Mouse (Mus musculus) heart, embryonic 12.5 days (tissue): ENCODE results near the gene Vps39. TPM values are rescaled to one million over a fixed set of nuclear protein-coding genes. Genes with fewer than 3 reads are reported as not detected.
A peak's percentile ranks its signal among the peaks of the same experiment; 100 is the strongest.

Source experiments
- ATAC-seq: fragments of 200-750 bp; cut with Nextera tagmentation; 2 replicates; pipeline ENCODE4 v1.8.0; 2017; ENCODE audit warnings: moderate TSS enrichment, moderate library complexity; ENCODE audit not compliant: insufficient number of reproducible peaks, low FRiP score
- H3K27ac ChIP-seq: fragments of 300-500 bp; sonication (generic); 2 replicates; pipeline ENCODE4 v1.5.1; 2016; ENCODE audit warnings: mild to moderate bottlenecking, moderate library complexity; ENCODE audit not compliant: poor library complexity, severe bottlenecking
- H3K27me3 ChIP-seq: fragments of 300-500 bp; sonication (generic); replicated peaks from 2 replicates; pipeline ENCODE4 v1.6.1; 2016; ENCODE audit warnings: mild to moderate bottlenecking, moderate library complexity
- H3K36me3 ChIP-seq: fragments of 300-500 bp; sonication (generic); 2 replicates; pipeline ENCODE4 v1.6.1; 2016; ENCODE audit warnings: mild to moderate bottlenecking, moderate library complexity
- H3K4me1 ChIP-seq: fragments of 300-500 bp; sonication (generic); replicated peaks from 2 replicates; pipeline ENCODE4 v1.6.1; 2016; ENCODE audit warnings: mild to moderate bottlenecking
- H3K4me2 ChIP-seq: fragments of 300-500 bp; sonication (generic); 2 replicates; pipeline ENCODE4 v1.6.1; 2016; ENCODE audit warnings: mild to moderate bottlenecking, moderate library complexity
- H3K4me3 ChIP-seq: fragments of 300-500 bp; sonication (generic); 2 replicates; pipeline ENCODE4 v1.5.1; 2016; ENCODE audit warnings: mild to moderate bottlenecking
- H3K9ac ChIP-seq: fragments of 300-500 bp; sonication (generic); 2 replicates; pipeline ENCODE4 v1.6.1; 2016; ENCODE audit warnings: mild to moderate bottlenecking, moderate library complexity
- H3K9me3 ChIP-seq: fragments of 300-500 bp; sonication (generic); replicated peaks from 2 replicates; pipeline ENCODE4 v1.6.1; 2016; ENCODE audit warnings: mild to moderate bottlenecking, moderate library complexity
- WGBS: fragments of 180-500 bp; shearing (Covaris S2); methylation state at CpG from one replicate; pipeline ENCODE4 v1.1.7; 2016; 5-methylcytosine and 5-hydroxymethylcytosine counted together
- polyA plus RNA-seq: library from polyadenylated mRNA; unstranded; fragments of >200 nt; fragmentation: Nextera tagmentation; extraction: Ambion mirVana; gene quantifications from 2 replicates; pipeline ENCODE4 v1.2.1, GENCODE M21; 2016

Vps39 gene
- 19.9 TPM in 2 replicates for polyA plus RNA-seq

- Histone ChIP-seq H3K9ac (peak within 1 kb of the TSS; percentile 83), H3K27me3 (no peaks in the 10 kb centered on the region), H3K4me3 (peak within 1 kb of the TSS; percentile 91), H3K27ac (peak within 1 kb of the TSS; percentile 62; the same call in 1 of the 2 replicates), H3K4me1 (peaks cover 13% of the 10 kb centered on the region), H3K4me2 (peak within 1 kb of the TSS; percentile 85), H3K9me3 (no peaks in the 10 kb centered on the region), H3K36me3 (peaks cover 39% of the 10 kb centered on the region)
- 11% methylated on average over 44 of the region's 44 CpGs for WGBS
- ATAC-seq = peak; percentile 92
Measured at GRCm38 (mm10) chr2:120352682-120353646, at the start of gene Vps39. Gene Vps39, minus strand, starts transcription at chr2:120353137.

- no peak for ATAC-seq
- Histone ChIP-seq H3K4me2 (no peak overlapping the region), H3K9me3 (no peaks in the 10 kb centered on the region), H3K36me3 (peaks cover 46% of the 10 kb centered on the region), H3K27ac (no peak overlapping the region), H3K4me3 (no peak overlapping the region), H3K27me3 (no peaks in the 10 kb centered on the region), H3K4me1 (peaks cover 6% of the 10 kb centered on the region), H3K9ac (no peak overlapping the region)
- WGBS = 68% methylated on average over 1 of the region's 1 CpGs
Measured at GRCm38 (mm10) chr2:120397951-120398350, 45.0 kb upstream of the Vps39 start.

GRCm38 (mm10) chr2:120392406-120392805, 39.5 kb upstream of the Vps39 start:
- 0 out of 2 replicates have a peak, but pooled peaks have one; percentile 48 for ATAC-seq
- H3K27me3 ChIP-seq = no peaks in the 10 kb centered on the region
- no peaks in the 10 kb centered on the region for H3K9me3 ChIP-seq
- H3K9ac ChIP-seq = no peak overlapping the region
- H3K4me3 ChIP-seq = no peak overlapping the region
- H3K27ac ChIP-seq = no peak overlapping the region
- no peak overlapping the region for H3K4me2 ChIP-seq
- peaks cover 56% of the 10 kb centered on the region for H3K36me3 ChIP-seq
- no peaks in the 10 kb centered on the region for H3K4me1 ChIP-seq

GRCm38 (mm10) chr2:120390934-120391333, 38.0 kb upstream of the Vps39 start:
- 83% methylated on average over 1 of the region's 1 CpGs for WGBS
- no peaks in the 10 kb centered on the region for H3K9me3 ChIP-seq
- peaks cover 54% of the 10 kb centered on the region for H3K36me3 ChIP-seq
- no peak overlapping the region for H3K4me2 ChIP-seq
- no peak for ATAC-seq
- H3K4me1 ChIP-seq = no peaks in the 10 kb centered on the region
- no peak overlapping the region for H3K27ac ChIP-seq
- H3K9ac ChIP-seq = no peak overlapping the region
- H3K27me3 ChIP-seq = no peaks in the 10 kb centered on the region
- no peak overlapping the region for H3K4me3 ChIP-seq

- Histone ChIP-seq H3K9ac (no peak overlapping the region), H3K4me1 (no peaks in the 10 kb centered on the region), H3K36me3 (peaks cover 52% of the 10 kb centered on the region), H3K4me2 (no peak overlapping the region), H3K27me3 (no peaks in the 10 kb centered on the region), H3K27ac (no peak overlapping the region), H3K4me3 (no peak overlapping the region), H3K9me3 (no peaks in the 10 kb centered on the region)
- no peak for ATAC-seq
- WGBS = 62% methylated on average over 3 of the region's 3 CpGs
Measured at GRCm38 (mm10) chr2:120389376-120389775, 36.4 kb upstream of the Vps39 start.

- H3K36me3 ChIP-seq = peaks cover 54% of the 10 kb centered on the region
- H3K9me3 ChIP-seq = no peaks in the 10 kb centered on the region
- WGBS = 90% methylated on average over 1 of the region's 1 CpGs
- H3K4me3 ChIP-seq = no peak overlapping the region
- H3K27ac ChIP-seq = no peak overlapping the region
- H3K4me2 ChIP-seq = no peak overlapping the region
- no peak for ATAC-seq
- no peaks in the 10 kb centered on the region for H3K4me1 ChIP-seq
- H3K27me3 ChIP-seq = no peaks in the 10 kb centered on the region
- H3K9ac ChIP-seq = no peak overlapping the region
Measured at GRCm38 (mm10) chr2:120387291-120387690, 34.4 kb upstream of the Vps39 start.

GRCm38 (mm10) chr2:120386264-120386663, 33.3 kb upstream of the Vps39 start:
- WGBS = 93% methylated on average over 1 of the region's 1 CpGs
- H3K9me3 ChIP-seq = no peaks in the 10 kb centered on the region
- no peak overlapping the region for H3K27ac ChIP-seq
- peaks cover 60% of the 10 kb centered on the region for H3K36me3 ChIP-seq
- no peaks in the 10 kb centered on the region for H3K4me1 ChIP-seq
- H3K4me2 ChIP-seq = no peak overlapping the region
- H3K27me3 ChIP-seq = no peaks in the 10 kb centered on the region
- ATAC-seq = no peak
- no peak overlapping the region for H3K4me3 ChIP-seq
- H3K9ac ChIP-seq = no peak overlapping the region

- Histone ChIP-seq H3K36me3 (peaks cover 78% of the 10 kb centered on the region), H3K4me3 (no peak overlapping the region), H3K4me1 (no peaks in the 10 kb centered on the region), H3K27me3 (no peaks in the 10 kb centered on the region), H3K9ac (no peak overlapping the region), H3K4me2 (no peak overlapping the region), H3K27ac (no peak overlapping the region), H3K9me3 (no peaks in the 10 kb centered on the region)
- 87% methylated on average over 4 of the region's 4 CpGs for WGBS
- ATAC-seq = no peak
Measured at GRCm38 (mm10) chr2:120373858-120374257, 20.9 kb upstream of the Vps39 start.

GRCm38 (mm10) chr2:120367416-120368207, 14.7 kb upstream of the Vps39 start:
- Histone ChIP-seq H3K9me3 (no peaks in the 10 kb centered on the region), H3K4me2 (no peak overlapping the region), H3K9ac (no peak overlapping the region), H3K36me3 (peaks cover 65% of the 10 kb centered on the region), H3K4me1 (no peaks in the 10 kb centered on the region), H3K27ac (no peak overlapping the region), H3K27me3 (no peaks in the 10 kb centered on the region), H3K4me3 (no peak overlapping the region)
- 90% methylated on average over 4 of the region's 4 CpGs for WGBS
- ATAC-seq = no peak

GRCm38 (mm10) chr2:120366501-120366900, 13.6 kb upstream of the Vps39 start:
- ATAC-seq = no peak
- peaks cover 66% of the 10 kb centered on the region for H3K36me3 ChIP-seq

GRCm38 (mm10) chr2:120360425-120360824, 7.5 kb upstream of the Vps39 start:
- Histone ChIP-seq H3K4me3 (no peak overlapping the region), H3K4me2 (no peak overlapping the region), H3K27me3 (no peaks in the 10 kb centered on the region), H3K4me1 (no peaks in the 10 kb centered on the region), H3K36me3 (peaks cover 58% of the 10 kb centered on the region), H3K9ac (no peak overlapping the region), H3K27ac (no peak overlapping the region), H3K9me3 (no peaks in the 10 kb centered on the region)
- ATAC-seq = no peak
- 91% methylated on average over 1 of the region's 1 CpGs for WGBS

More at GRCm38 (mm10) chr2:120366501-120366900, 13.6 kb upstream of the Vps39 start:
- Histone ChIP-seq H3K9ac (no peak overlapping the region), H3K27me3 (no peaks in the 10 kb centered on the region), H3K4me3 (no peak overlapping the region), H3K4me1 (no peaks in the 10 kb centered on the region), H3K9me3 (no peaks in the 10 kb centered on the region), H3K27ac (no peak overlapping the region), H3K4me2 (no peak overlapping the region)
- WGBS = 91% methylated on average over 3 of the region's 3 CpGs
